Mouse (Mus musculus) stomach, postnatal 0 days (tissue): ENCODE data around the gene Mrpl1. TPM values are rescaled to one million over a fixed set of nuclear protein-coding genes. Genes with fewer than 3 reads are reported as not detected.
A peak's percentile ranks its signal among the peaks of the same experiment; 100 is the strongest.

Experiments
- ATAC-seq: fragments of 200-750 bp; cut with Nextera tagmentation; 2 replicates; pipeline ENCODE4 v1.8.0; 2017; ENCODE audit not compliant: low FRiP score, low TSS enrichment
- DNase-seq: peaks from one replicate; pipeline ENCODE4 v3.0.0-alpha.2; 2016; ENCODE audit warnings: low spot score
- H3K27ac ChIP-seq: fragments of 300-500 bp; sonication (generic); replicated peaks from 2 replicates; pipeline ENCODE4 v1.5.1; 2014; ENCODE audit warnings: mild to moderate bottlenecking, control low read depth
- H3K27me3 ChIP-seq: fragments of 300-500 bp; sonication (generic); 2 replicates; pipeline ENCODE4 v1.6.1; 2014; ENCODE audit warnings: low read length; ENCODE audit not compliant: control insufficient read depth, insufficient read depth
- H3K36me3 ChIP-seq: fragments of 300-500 bp; sonication (generic); 2 replicates; pipeline ENCODE4 v1.6.1; 2014; ENCODE audit warnings: low read length, mixed read lengths; ENCODE audit not compliant: control insufficient read depth, insufficient read depth
- H3K4me1 ChIP-seq: fragments of 300-500 bp; sonication (generic); replicated peaks from 2 replicates; pipeline ENCODE4 v1.6.1; 2014; ENCODE audit warnings: antibody characterized with exemption; ENCODE audit not compliant: control insufficient read depth, insufficient read depth
- H3K4me2 ChIP-seq: fragments of 300-500 bp; sonication (generic); replicated peaks from 2 replicates; pipeline ENCODE4 v1.6.1; 2014; ENCODE audit warnings: low read depth, mild to moderate bottlenecking, control low read depth, moderate library complexity
- H3K4me3 ChIP-seq: fragments of 300-500 bp; sonication (generic); 2 replicates; pipeline ENCODE4 v1.5.1; 2014; ENCODE audit warnings: low read depth, low read length, control low read depth
- H3K9ac ChIP-seq: fragments of 300-500 bp; sonication (generic); 2 replicates; pipeline ENCODE4 v1.6.1; 2014; ENCODE audit warnings: mild to moderate bottlenecking, low read length, control low read depth, mixed read lengths
- H3K9me3 ChIP-seq: fragments of 300-500 bp; sonication (generic); 2 replicates; pipeline ENCODE4 v1.6.1; 2016; ENCODE audit warnings: low read length; ENCODE audit not compliant: control insufficient read depth
- CTCF ChIP-seq: IDR thresholded peaks from 2 replicates; pipeline ENCODE4 v1.5.1; 2016; ENCODE audit warnings: antibody characterized with exemption, low read depth, mild to moderate bottlenecking, moderate library complexity
- EP300 ChIP-seq: optimal IDR thresholded peaks from 2 replicates; pipeline ENCODE3; 2016; ENCODE audit warnings: antibody characterized with exemption
- WGBS: fragments of 180-500 bp; shearing (Covaris S2); extraction: QIAGEN DNeasy Blood & Tissue Kit; methylation state at CpG from one replicate; pipeline ENCODE4 v1.1.7; 2014; 5-methylcytosine and 5-hydroxymethylcytosine counted together
- polyA plus RNA-seq: library from polyadenylated mRNA; unstranded; fragments of >200 nt; fragmentation: Nextera tagmentation; extraction: Ambion mirVana; gene quantifications from 2 replicates; pipeline ENCODE4 v1.2.1, GENCODE M21; 2015

Gene Mrpl1
- 18.4 and 18.9 TPM in 2 replicates for polyA plus RNA-seq

DNA sequence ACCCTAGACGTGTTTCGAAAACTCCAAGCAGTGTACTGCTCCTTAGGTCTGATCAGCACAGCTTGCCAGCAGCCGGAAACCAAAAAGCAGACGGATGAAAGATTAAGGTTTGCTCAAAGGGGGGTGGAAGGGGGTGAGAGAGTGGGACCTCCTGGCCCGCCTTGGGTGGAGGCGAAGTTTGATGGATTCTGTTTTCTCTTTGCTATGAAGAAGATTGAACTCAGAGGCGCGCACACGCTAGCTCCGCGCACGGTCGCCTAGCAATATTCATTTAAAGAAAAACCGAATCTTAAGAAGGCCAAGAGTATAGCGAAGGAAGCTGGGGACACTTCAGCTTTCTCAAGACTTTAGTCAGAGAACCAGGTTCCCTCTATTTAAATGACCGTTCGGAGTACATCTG lies at the start of gene Mrpl1:
Gene Mrpl1, plus strand, starts transcription at position 35 of the 400 bp plus-strand sequence.
- WGBS: under 1% methylated on average over 17 of the region's 17 CpGs
- peak within 1 kb of the TSS; percentile 52 for H3K4me2 ChIP-seq
- DNase-seq: peak; percentile 46
- peaks cover 4% of the 10 kb centered on the region; the same call in 1 of the 2 replicates for H3K4me1 ChIP-seq
- H3K36me3 ChIP-seq: peaks cover 3% of the 10 kb centered on the region; the same call in 1 of the 2 replicates
- H3K4me3 ChIP-seq: peak within 1 kb of the TSS; percentile 64
- peak within 1 kb of the TSS; percentile 59 for H3K9ac ChIP-seq
- H3K9me3 ChIP-seq: no peaks in the 10 kb centered on the region
- TF ChIP-seq CTCF: no peak
- no peak for TF ChIP-seq EP300
- no peaks in the 10 kb centered on the region for H3K27me3 ChIP-seq
- H3K27ac ChIP-seq: peak within 1 kb of the TSS; percentile 87
- ATAC-seq: peak; percentile 63

- Histone ChIP-seq H3K27ac (peak overlapping the region; percentile 100), H3K9me3 (no peaks in the 10 kb centered on the region), H3K9ac (peak overlapping the region; percentile 98), H3K4me2 (peak overlapping the region; percentile 81), H3K4me3 (peak overlapping the region; percentile 95), H3K4me1 (no peaks in the 10 kb centered on the region), H3K27me3 (no peaks in the 10 kb centered on the region), H3K36me3 (no peaks in the 10 kb centered on the region)
- peak; percentile 37 for DNase-seq
- WGBS: under 1% methylated on average over 45 of the region's 50 CpGs
- peak; percentile 16; the same call in 1 of the 2 replicates for ATAC-seq
- peak; percentile 52 for TF ChIP-seq CTCF
- TF ChIP-seq EP300: no peak
Measured at GRCm38 (mm10) chr5:96160467-96161262, 48.6 kb upstream of the Mrpl1 start.

DNA sequence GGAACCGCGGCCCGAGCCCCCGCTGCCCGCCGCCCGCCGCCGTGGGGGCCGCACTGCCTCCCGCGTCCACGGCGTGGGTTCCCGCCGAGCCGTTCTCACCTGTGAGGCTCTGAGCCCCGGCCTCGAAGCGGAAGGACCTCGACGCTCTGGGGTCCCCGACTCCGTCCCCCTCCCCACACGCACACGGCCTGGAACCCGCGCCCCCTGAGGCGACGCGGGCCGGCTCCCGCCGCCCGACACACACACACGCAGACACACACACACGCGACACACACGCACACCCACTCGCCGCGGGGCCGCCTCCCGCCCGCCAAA lies 48.1 kb upstream of the Mrpl1 start:
- peak overlapping the region; percentile 98 for H3K9ac ChIP-seq
- peak overlapping the region; percentile 95 for H3K4me3 ChIP-seq
- 0% methylated on average over 19 of the region's 45 CpGs for WGBS
- no peaks in the 10 kb centered on the region for H3K27me3 ChIP-seq
- H3K9me3 ChIP-seq: no peaks in the 10 kb centered on the region
- no peaks in the 10 kb centered on the region for H3K4me1 ChIP-seq
- DNase-seq (no peak), ATAC-seq (no peak; the same call in 1 of the 2 replicates)
- H3K27ac ChIP-seq: peak overlapping the region; percentile 100
- no peak for TF ChIP-seq CTCF
- TF ChIP-seq EP300: no peak
- peak overlapping the region; percentile 81 for H3K4me2 ChIP-seq
- H3K36me3 ChIP-seq: no peaks in the 10 kb centered on the region

- Histone ChIP-seq H3K9ac (peak overlapping the region; percentile 98), H3K4me2 (peak overlapping the region; percentile 81), H3K27ac (peak overlapping the region; percentile 100), H3K27me3 (no peaks in the 10 kb centered on the region), H3K36me3 (no peaks in the 10 kb centered on the region), H3K4me1 (no peaks in the 10 kb centered on the region), H3K4me3 (peak overlapping the region; percentile 95), H3K9me3 (0 out of 2 replicates have a peak, but pooled peaks cover 3% of the 10 kb centered on the region)
- WGBS: under 1% methylated on average over 63 of the region's 114 CpGs
- no peak for TF ChIP-seq EP300
- TF ChIP-seq CTCF: no peak
- ATAC-seq (peak; percentile 48), DNase-seq (peak; percentile 71)
Measured at GRCm38 (mm10) chr5:96161578-96162398, 47.5 kb upstream of the Mrpl1 start.

GRCm38 (mm10) chr5:96162399-96163331 lies 46.6 kb upstream of the Mrpl1 start:
- H3K4me2 ChIP-seq: peak overlapping the region; percentile 81
- H3K36me3 ChIP-seq: no peaks in the 10 kb centered on the region
- peak overlapping the region; percentile 95 for H3K4me3 ChIP-seq
- H3K9ac ChIP-seq: peak overlapping the region; percentile 98
- 0 out of 2 replicates have a peak, but pooled peaks cover 4% of the 10 kb centered on the region for H3K9me3 ChIP-seq
- H3K27me3 ChIP-seq: no peaks in the 10 kb centered on the region
- peak; percentile 93 for DNase-seq
- H3K27ac ChIP-seq: peak overlapping the region; percentile 100
- TF ChIP-seq CTCF (no peak), EP300 (peak; percentile 51)
- ATAC-seq: peak; percentile 94
- no peaks in the 10 kb centered on the region for H3K4me1 ChIP-seq
- WGBS: under 1% methylated on average over 56 of the region's 56 CpGs
